Mouse (Mus musculus) myocyte (in vitro differentiated cells): ENCODE measurements around the gene 3110009E18Rik. TPM values are rescaled to one million over a fixed set of nuclear protein-coding genes. Genes with fewer than 3 reads are reported as not detected.

ENCODE experiments used
- H3K27me3 ChIP-seq: one replicate; pipeline ENCODE4 v1.6.1; 2011; ENCODE audit not compliant: control insufficient read depth, insufficient read depth, insufficient read length
- H3K36me3 ChIP-seq: one replicate; pipeline ENCODE4 v1.6.1; 2011; ENCODE audit not compliant: control insufficient read depth, insufficient read depth
- H3K4me2 ChIP-seq: one replicate; pipeline ENCODE4 v1.6.1; 2011; ENCODE audit warnings: low read depth, control low read depth
- H3K4me3 ChIP-seq: one replicate; pipeline ENCODE4 v1.5.1; 2011; ENCODE audit warnings: mild to moderate bottlenecking, control low read depth, moderate library complexity
- H3K79me2 ChIP-seq: one replicate; pipeline ENCODE4 v1.6.1; 2011; ENCODE audit not compliant: control insufficient read depth, insufficient read depth
- H3ac ChIP-seq: one replicate; pipeline ENCODE4 v1.6.1; 2011; ENCODE audit not compliant: control insufficient read depth, insufficient read length
- CEBPB ChIP-seq: IDR thresholded peaks from 2 replicates; pipeline ENCODE4 v1.6.1; 2011; ENCODE audit warnings: mild to moderate bottlenecking, moderate library complexity; ENCODE audit not compliant: poor library complexity, insufficient read depth, severe bottlenecking
- E2F4 ChIP-seq: IDR thresholded peaks from one replicate; pipeline ENCODE4 v1.6.1; 2011; ENCODE audit warnings: mild to moderate bottlenecking, control low read depth, moderate library complexity; ENCODE audit not compliant: insufficient read depth
- MAX ChIP-seq: IDR thresholded peaks from one replicate; pipeline ENCODE4 v1.6.1; 2011; ENCODE audit warnings: low read depth, mild to moderate bottlenecking, control low read depth
- MYOD1 ChIP-seq, 3 experiments: IDR thresholded peaks; one replicate each; pipeline ENCODE4 v1.6.1; 2011; ENCODE audit warnings: control low read depth in 2 of 3, low read depth in 2 of 3, mild to moderate bottlenecking in 2 of 3, moderate library complexity in 1 of 3; ENCODE audit not compliant: insufficient read length in 2 of 3, control insufficient read depth in 1 of 3
- MYOG ChIP-seq, 3 experiments: IDR thresholded peaks; one replicate each; pipeline ENCODE4 v1.6.1; 2011; ENCODE audit warnings: control low read depth in 2 of 3, low read depth in 2 of 3, mild to moderate bottlenecking in 2 of 3; ENCODE audit not compliant: insufficient read length in 2 of 3, control insufficient read depth in 1 of 3, insufficient read depth in 1 of 3
- POLR2A ChIP-seq: IDR thresholded peaks from one replicate; pipeline ENCODE4 v1.6.1; 2011; ENCODE audit warnings: low read depth, mild to moderate bottlenecking, control low read depth, moderate library complexity; ENCODE audit not compliant: insufficient read length
- POLR2AphosphoS2 ChIP-seq: IDR thresholded peaks from one replicate; pipeline ENCODE4 v1.6.1; 2011; ENCODE audit warnings: low read depth, control low read depth; ENCODE audit not compliant: insufficient read length
- REST ChIP-seq: IDR thresholded peaks from one replicate; pipeline ENCODE4 v1.6.1; 2011; ENCODE audit warnings: mild to moderate bottlenecking, control low read depth, moderate library complexity; ENCODE audit not compliant: insufficient read depth, insufficient read length
- SRF ChIP-seq: IDR thresholded peaks from one replicate; pipeline ENCODE4 v1.6.1; 2011; ENCODE audit warnings: low read depth; ENCODE audit not compliant: control insufficient read depth, insufficient read length
- TCF12 ChIP-seq: IDR thresholded peaks from one replicate; pipeline ENCODE4 v1.6.1; 2011; ENCODE audit warnings: mild to moderate bottlenecking, control low read depth; ENCODE audit not compliant: poor library complexity, insufficient read depth, severe bottlenecking
- TCF3 ChIP-seq: IDR thresholded peaks from one replicate; pipeline ENCODE4 v1.6.1; 2011; ENCODE audit warnings: low read depth, control low read depth; ENCODE audit not compliant: insufficient read length
- USF1 ChIP-seq: IDR thresholded peaks from one replicate; pipeline ENCODE4 v1.6.1; 2011; ENCODE audit warnings: low read depth, mild to moderate bottlenecking, control low read depth, moderate library complexity
- polyA plus RNA-seq: library from polyadenylated mRNA; unstranded; fragments of >200 nt; fragmentation: generic; extraction: Trizol; gene quantifications from one replicate; pipeline ENCODE4 v1.2.1, GENCODE M21; 2012; ENCODE audit warnings: missing spikeins

Gene 3110009E18Rik
- polyA plus RNA-seq, 1 experiment, result 18.2 TPM

DNA sequence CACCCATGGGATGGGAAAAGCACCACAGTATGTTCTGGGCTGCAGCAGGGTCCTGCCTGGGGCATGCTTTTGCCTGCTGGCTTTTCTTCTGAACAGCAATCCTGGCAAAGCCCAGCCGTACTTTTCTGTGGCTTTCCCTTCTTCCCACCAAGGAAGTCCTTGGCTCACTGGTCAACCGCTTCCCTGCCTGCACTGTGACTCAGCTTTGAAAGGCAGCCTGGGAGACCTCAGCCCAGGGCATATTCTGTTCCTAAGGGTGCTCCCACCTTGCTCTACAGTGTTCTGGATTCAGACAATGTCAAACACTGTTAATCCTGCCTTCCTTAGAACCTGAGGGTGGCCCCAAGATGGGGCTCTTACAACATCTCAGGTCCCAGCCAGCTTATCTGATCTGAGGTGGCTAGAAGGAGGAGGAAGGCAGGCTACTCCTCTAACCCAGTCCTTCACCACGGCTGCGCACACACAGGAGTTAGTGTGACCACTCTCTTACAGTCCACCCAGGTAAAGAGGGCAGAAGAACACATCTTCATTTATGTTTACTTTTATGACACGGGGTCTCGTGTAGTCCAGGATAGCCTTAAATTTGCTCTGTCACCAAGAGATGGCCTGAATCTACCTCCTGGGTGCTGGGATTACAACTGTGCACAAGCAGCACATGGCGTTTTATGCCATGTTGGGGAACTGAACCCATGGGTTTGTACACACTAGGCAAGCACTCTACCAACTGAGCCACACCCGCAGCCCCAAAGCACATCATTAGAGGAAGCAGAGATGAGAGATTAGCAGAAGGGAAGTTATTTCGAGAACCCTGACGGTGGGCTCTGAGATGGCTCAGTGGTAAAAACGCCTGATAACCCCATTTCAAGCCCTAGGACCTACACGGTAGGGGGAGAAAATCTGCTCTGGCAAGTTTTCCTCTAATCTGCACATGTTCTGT lies 8.5 kb upstream of the 3110009E18Rik start:
- no peak overlapping the region for H3K4me2 ChIP-seq
- H3K4me3 ChIP-seq, result no peak overlapping the region
- H3K79me2 ChIP-seq, result peaks cover 4% of the 10 kb centered on the region
- TF ChIP-seq USF1 (no peak), CEBPB (no peak), POLR2A (no peak), POLR2AphosphoS2 (no peak), E2F4 (no peak), SRF (no peak)
- no peak overlapping the region for H3ac ChIP-seq
- H3K36me3 ChIP-seq, result peaks cover 38% of the 10 kb centered on the region
- H3K27me3 ChIP-seq, result no peaks in the 10 kb centered on the region

- TF ChIP-seq REST, result no peak
- TF ChIP-seq TCF3, result no peak
- no peak for TF ChIP-seq CEBPB
- TF ChIP-seq MAX, result no peak
- TF ChIP-seq TCF12, result no peak
- no peak for TF ChIP-seq E2F4
- no peak for TF ChIP-seq POLR2A
- no peak for TF ChIP-seq SRF
- TF ChIP-seq MYOG (IDR thresholded peaks at IDR 0.05; ENCODE audit: control insufficient read depth in 1 of 3, insufficient read depth in 1 of 3, insufficient read length in 2 of 3, low read depth in 2 of 3), result no peak
- TF ChIP-seq USF1, result no peak
- TF ChIP-seq POLR2AphosphoS2, result no peak
- no peak for TF ChIP-seq MYOD1 (IDR thresholded peaks at IDR 0.05; ENCODE audit: control insufficient read depth in 1 of 3, insufficient read length in 2 of 3, low read depth in 2 of 3)
- Histone ChIP-seq H3K4me2 (no peak overlapping the region), H3K27me3 (no peaks in the 10 kb centered on the region), H3K36me3 (peaks cover 38% of the 10 kb centered on the region), H3ac (no peak overlapping the region), H3K4me3 (no peak overlapping the region), H3K79me2 (peaks cover 26% of the 10 kb centered on the region)
Measured at GRCm38 (mm10) chr1:120115671-120116081, 5.3 kb upstream of the 3110009E18Rik start.

- no peak overlapping the region for H3ac ChIP-seq
- no peaks in the 10 kb centered on the region for H3K27me3 ChIP-seq
- H3K4me3 ChIP-seq, result no peak overlapping the region
- H3K4me2 ChIP-seq, result no peak overlapping the region
- no peak for TF ChIP-seq E2F4
- TF ChIP-seq REST, result no peak
- no peak for TF ChIP-seq USF1
- no peak for TF ChIP-seq TCF3
- no peak for TF ChIP-seq POLR2AphosphoS2
- TF ChIP-seq CEBPB, result no peak
- TF ChIP-seq POLR2A, result no peak
- TF ChIP-seq SRF, result no peak
- TF ChIP-seq MAX, result no peak
- TF ChIP-seq TCF12, result no peak
- no peak for TF ChIP-seq MYOD1 (IDR thresholded peaks at IDR 0.05; ENCODE audit: control insufficient read depth in 1 of 3, insufficient read length in 2 of 3, low read depth in 2 of 3)
- no peak for TF ChIP-seq MYOG (IDR thresholded peaks at IDR 0.05; ENCODE audit: control insufficient read depth in 1 of 3, insufficient read depth in 1 of 3, insufficient read length in 2 of 3, low read depth in 2 of 3)
- peaks cover 38% of the 10 kb centered on the region for H3K36me3 ChIP-seq
- H3K79me2 ChIP-seq, result peaks cover 26% of the 10 kb centered on the region
Measured at GRCm38 (mm10) chr1:120116106-120116505, 4.9 kb upstream of the 3110009E18Rik start.

- peaks cover 25% of the 10 kb centered on the region for H3K36me3 ChIP-seq
- TF ChIP-seq POLR2AphosphoS2 (no peak), MAX (no peak), E2F4 (no peak), TCF12 (no peak), USF1 (no peak), POLR2A (no peak), MYOG (IDR thresholded peaks at IDR 0.05; ENCODE audit: control insufficient read depth in 1 of 3, insufficient read depth in 1 of 3, insufficient read length in 2 of 3, low read depth in 2 of 3) (no peak), MYOD1 (IDR thresholded peaks at IDR 0.05; ENCODE audit: control insufficient read depth in 1 of 3, insufficient read length in 2 of 3, low read depth in 2 of 3) (no peak), TCF3 (no peak), CEBPB (no peak)
- no peak overlapping the region for H3K4me3 ChIP-seq
- H3K79me2 ChIP-seq, result peaks cover 26% of the 10 kb centered on the region
- H3K4me2 ChIP-seq, result peak overlapping the region; percentile 87
- no peak overlapping the region for H3ac ChIP-seq
- H3K27me3 ChIP-seq, result no peaks in the 10 kb centered on the region
Measured at GRCm38 (mm10) chr1:120118854-120119253, 2.1 kb upstream of the 3110009E18Rik start.

- TF ChIP-seq E2F4, result no peak
- no peak for TF ChIP-seq POLR2A
- no peak for TF ChIP-seq TCF3
- TF ChIP-seq POLR2AphosphoS2, result no peak
- no peak for TF ChIP-seq REST
- no peak for TF ChIP-seq CEBPB
- TF ChIP-seq TCF12, result no peak
- no peak for TF ChIP-seq MAX
- TF ChIP-seq MYOD1 (IDR thresholded peaks at IDR 0.05; ENCODE audit: control insufficient read depth in 1 of 3, insufficient read length in 2 of 3, low read depth in 2 of 3), result no peak
- TF ChIP-seq MYOG (IDR thresholded peaks at IDR 0.05; ENCODE audit: control insufficient read depth in 1 of 3, insufficient read depth in 1 of 3, insufficient read length in 2 of 3, low read depth in 2 of 3), result no peak
- no peak for TF ChIP-seq USF1
- TF ChIP-seq SRF, result no peak
Measured at GRCm38 (mm10) chr1:120119389-120119788, 1.6 kb upstream of the 3110009E18Rik start.

More at GRCm38 (mm10) chr1:120119389-120119788, 1.6 kb upstream of the 3110009E18Rik start:
- H3K27me3 ChIP-seq, result no peaks in the 10 kb centered on the region
- H3K36me3 ChIP-seq, result peaks cover 20% of the 10 kb centered on the region
- H3K4me3 ChIP-seq, result peak overlapping the region; percentile 94
- H3K79me2 ChIP-seq, result peaks cover 26% of the 10 kb centered on the region
- peak overlapping the region; percentile 87 for H3K4me2 ChIP-seq
- no peak overlapping the region for H3ac ChIP-seq
